Mouse (Mus musculus): ENCODE results near the gene Cntn3.

DNA sequence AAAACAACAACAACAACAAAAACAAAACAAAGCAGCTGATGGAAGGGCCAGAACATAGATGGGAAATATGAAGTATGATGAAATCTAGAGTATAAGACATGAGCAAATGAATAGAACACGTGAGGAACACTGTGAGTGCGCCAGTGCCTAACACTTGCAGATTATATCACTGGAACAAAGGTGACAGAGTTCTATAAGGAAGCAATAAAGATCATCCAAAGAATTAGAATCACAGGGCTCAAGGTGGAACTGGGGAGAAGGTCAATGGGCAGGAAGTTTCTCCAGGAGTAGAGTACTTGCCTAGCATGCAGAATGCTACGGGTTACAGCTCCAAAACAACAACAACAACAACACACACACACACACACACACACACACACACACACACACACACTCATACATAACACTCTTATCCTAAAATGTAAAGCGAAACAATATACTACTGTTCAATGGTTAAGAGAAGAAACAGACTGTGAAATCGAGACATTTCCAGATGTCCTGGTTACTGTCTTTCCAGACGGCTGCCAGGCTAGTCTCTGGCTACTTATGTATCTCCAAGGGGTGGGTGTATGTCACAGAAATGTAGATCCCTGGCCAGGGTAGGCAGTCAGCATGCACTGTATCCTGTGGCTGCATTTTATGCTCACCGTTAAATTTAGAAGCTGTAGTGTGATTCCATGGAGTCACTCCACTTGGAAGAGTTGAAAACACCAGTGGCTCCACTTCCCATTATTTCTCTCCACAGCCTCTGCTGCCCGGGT lies 94.4 kb downstream of the Cntn3 start:
- TF ChIP-seq CTCF (conservative IDR thresholded peaks at IDR 0.05 in 1 of 2, IDR thresholded peaks at IDR 0.05 in 1 of 2; ENCODE audit: low read depth in 2 of 2, low read length in 2 of 2) (no peak), POLR2A (IDR thresholded peaks at IDR 0.05; ENCODE audit: low read depth, low read length) (no peak), UBTF (IDR thresholded peaks at IDR 0.05; ENCODE audit: low read depth, low read length) (no peak), JUND (conservative IDR thresholded peaks at IDR 0.05; ENCODE audit: low read depth, low read length) (no peak), USF1 (IDR thresholded peaks at IDR 0.05; ENCODE audit: low read depth, low read length) (no peak), CHD2 (IDR thresholded peaks at IDR 0.05; ENCODE audit: low read length) (no peak), ZNF384 (IDR thresholded peaks at IDR 0.05; ENCODE audit: low read depth, low read length) (no peak), EP300 (IDR thresholded peaks at IDR 0.05; ENCODE audit: low read length) (no peak)

Data from CH12.LX (cell line).